Mouse (Mus musculus) testis, adult 2 months (tissue): ENCODE results near the gene L3mbtl2. TPM values are rescaled to one million over a fixed set of nuclear protein-coding genes. Genes with fewer than 3 reads are reported as not detected.

Experiments used
- H3K27ac ChIP-seq: fragments of 200-500 bp; 2 replicates; pipeline ENCODE4 v1.5.1; 2012; ENCODE audit warnings: low read depth, low read length; ENCODE audit not compliant: control insufficient read depth, insufficient read depth
- H3K27me3 ChIP-seq: fragments of 200-500 bp; 2 replicates; pipeline ENCODE4 v1.6.1; 2012; ENCODE audit warnings: mild to moderate bottlenecking, low read length, moderate library complexity; ENCODE audit not compliant: control insufficient read depth, insufficient read depth
- H3K36me3 ChIP-seq: fragments of 200-500 bp; 2 replicates; pipeline ENCODE4 v1.6.1; 2012; ENCODE audit warnings: mild to moderate bottlenecking, low read length; ENCODE audit not compliant: control insufficient read depth, insufficient read depth
- H3K4me1 ChIP-seq: fragments of 200-500 bp; 2 replicates; pipeline ENCODE4 v1.6.1; 2012; ENCODE audit warnings: low read length; ENCODE audit not compliant: control insufficient read depth, insufficient read depth
- H3K4me3 ChIP-seq: fragments of 200-500 bp; 2 replicates; pipeline ENCODE4 v1.5.1; 2012; ENCODE audit warnings: low read depth, mild to moderate bottlenecking, low read length, moderate library complexity, mixed read lengths; ENCODE audit not compliant: control insufficient read depth
- CTCF ChIP-seq: fragments of 200-500 bp; IDR thresholded peaks from 2 replicates; pipeline ENCODE4 v1.5.1; 2012; ENCODE audit warnings: low read depth, mild to moderate bottlenecking, inconsistent platforms, low read length, moderate library complexity; ENCODE audit not compliant: control insufficient read depth, insufficient read depth, insufficient replicate concordance
- POLR2A ChIP-seq: fragments of 200-500 bp; IDR thresholded peaks from 2 replicates; pipeline ENCODE4 v1.6.1; 2012; ENCODE audit warnings: low read depth, mild to moderate bottlenecking, inconsistent platforms, low read length, moderate library complexity; ENCODE audit not compliant: control insufficient read depth
- polyA plus RNA-seq: library from polyadenylated mRNA; depleted of rRNA; stranded (reverse); fragments of >200 nt; gene quantifications from 2 replicates; pipeline ENCODE4 v1.2.3, GENCODE M21; 2012; rRNA removed

L3mbtl2 gene
- polyA plus RNA-seq, 1 experiment = 25.3 TPM

DNA sequence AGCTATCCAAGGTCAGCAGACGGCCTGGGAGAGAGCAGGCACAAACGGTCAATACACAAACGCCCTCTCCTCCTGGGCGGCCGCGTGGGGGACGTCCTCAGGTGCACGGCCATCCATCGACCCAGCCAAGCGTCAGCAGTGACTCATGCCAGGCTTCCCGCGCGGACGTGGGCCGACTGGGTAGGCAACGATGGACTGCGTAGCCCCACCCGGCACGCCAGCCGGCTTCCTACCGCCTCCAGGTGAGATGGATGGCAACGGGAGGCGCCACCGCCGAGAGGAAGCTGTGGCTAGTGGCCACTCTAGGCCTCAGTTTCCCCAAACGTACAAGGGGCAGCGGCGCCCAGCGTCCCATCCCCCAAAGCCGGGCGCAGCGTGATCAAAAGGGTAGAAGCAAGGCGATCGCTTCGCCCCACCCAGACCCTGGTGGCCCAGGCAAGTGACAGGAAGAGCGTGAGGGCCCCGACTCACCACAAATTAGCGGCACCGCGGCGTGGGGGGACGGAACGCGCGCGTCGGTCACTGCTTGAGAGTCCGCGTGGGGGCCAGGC, 65.6 kb downstream of the L3mbtl2 start:
- Histone ChIP-seq H3K36me3 (no peaks in the 10 kb centered on the region; the same call in 1 of the 2 replicates), H3K27me3 (no peaks in the 10 kb centered on the region), H3K4me1 (no peaks in the 10 kb centered on the region), H3K27ac (peak overlapping the region; percentile 94), H3K4me3 (peak overlapping the region; percentile 96)
- no peak for TF ChIP-seq CTCF
- peak; percentile 36; the same call in 1 of the 2 replicates for TF ChIP-seq POLR2A

DNA sequence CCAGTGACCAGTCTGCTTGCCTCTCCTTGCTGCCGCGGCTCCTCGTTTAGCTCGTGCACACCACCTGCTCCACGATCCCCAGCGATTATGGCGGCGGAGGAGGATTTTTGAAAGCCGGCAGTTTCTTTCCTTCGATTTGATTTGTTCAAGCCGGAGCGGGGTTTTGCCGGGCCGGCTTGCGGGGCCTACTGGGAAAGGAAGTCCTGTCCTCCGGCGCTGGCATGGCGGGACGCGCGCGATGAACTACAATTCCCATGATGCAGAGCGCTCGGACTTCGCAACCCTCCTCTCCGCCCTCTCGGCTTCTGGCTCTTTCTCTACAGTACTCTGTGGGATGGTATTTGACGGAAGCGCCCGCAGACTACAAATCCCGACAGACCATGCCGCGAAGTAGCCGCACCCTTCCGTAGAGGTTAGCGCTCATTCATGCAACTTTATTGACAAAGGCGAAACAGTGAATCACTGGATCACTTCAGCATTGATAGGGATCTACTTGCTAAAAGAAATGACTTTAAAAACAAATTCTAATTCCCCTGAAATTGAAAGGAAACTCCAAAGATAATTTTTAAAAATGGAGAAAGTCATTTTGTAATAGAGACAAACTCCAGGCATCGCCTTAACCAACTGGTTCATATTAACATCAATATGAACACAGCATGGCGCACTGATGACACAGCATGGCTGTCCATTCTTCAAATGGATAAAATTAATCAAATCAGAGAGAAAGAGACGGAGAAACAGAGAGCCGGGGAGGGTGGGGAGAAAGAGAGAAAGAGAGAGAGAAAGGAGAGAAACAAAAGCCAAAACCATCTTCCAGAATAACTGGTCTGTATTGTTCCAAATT, 66.3 kb downstream of the L3mbtl2 start:
- TF ChIP-seq POLR2A (peak; percentile 61), CTCF (no peak)
- no peaks in the 10 kb centered on the region for H3K4me1 ChIP-seq
- no peaks in the 10 kb centered on the region; the same call in 1 of the 2 replicates for H3K36me3 ChIP-seq
- peak overlapping the region; percentile 96 for H3K4me3 ChIP-seq
- no peaks in the 10 kb centered on the region for H3K27me3 ChIP-seq
- H3K27ac ChIP-seq = peak overlapping the region; percentile 94

DNA sequence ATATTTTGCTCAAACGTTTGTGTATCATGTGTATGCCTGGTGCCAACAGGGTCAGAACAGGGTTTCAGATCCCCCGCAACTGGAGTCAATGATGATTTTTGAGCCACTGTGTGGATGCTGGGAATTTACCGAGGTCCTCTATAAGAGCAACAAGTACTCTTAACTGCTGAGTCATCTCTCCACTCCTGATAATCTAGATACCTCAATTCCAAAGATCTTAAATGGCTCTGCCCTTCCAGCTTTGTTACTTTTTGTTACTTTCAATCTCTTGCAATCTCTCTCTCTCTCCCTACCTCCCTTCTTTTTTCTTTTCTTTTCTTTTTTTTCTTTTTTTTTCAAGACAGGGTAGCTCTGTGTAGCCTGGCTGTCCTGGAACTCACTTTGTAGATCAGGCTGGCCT, 71.4 kb downstream of the L3mbtl2 start:
- TF ChIP-seq POLR2A (no peak), CTCF (no peak)
- Histone ChIP-seq H3K4me3 (no peak overlapping the region), H3K36me3 (no peaks in the 10 kb centered on the region), H3K4me1 (no peaks in the 10 kb centered on the region), H3K27me3 (no peaks in the 10 kb centered on the region), H3K27ac (no peak overlapping the region)

Other genes starting within 250 kb of the L3mbtl2 start
- gene Rbx1, start 197.6 kb upstream of the L3mbtl2 start, polyA plus RNA-seq = 51.1 and 55.3 TPM in 2 replicates
- gene Ep300, start 78.5 kb upstream of the L3mbtl2 start, polyA plus RNA-seq = 22.0 and 25.7 TPM in 2 replicates
- 3.8 and 4.6 TPM in 2 replicates for gene Chadl, start 33.4 kb downstream of the L3mbtl2 start, polyA plus RNA-seq
- 21.6 and 26.3 TPM in 2 replicates for gene Zc3h7b, start 81.2 kb downstream of the L3mbtl2 start, polyA plus RNA-seq
- gene Rangap1, start 81.6 kb downstream of the L3mbtl2 start, polyA plus RNA-seq = 234 and 245 TPM in 2 replicates
- 36.1 and 38.9 TPM in 2 replicates for gene Tef, start 138.5 kb downstream of the L3mbtl2 start, polyA plus RNA-seq
- gene Tob2, start 194.9 kb downstream of the L3mbtl2 start, polyA plus RNA-seq = 7.3 and 8.0 TPM in 2 replicates
- 22.2 and 23.5 TPM in 2 replicates for gene Phf5a, start 208.0 kb downstream of the L3mbtl2 start, polyA plus RNA-seq
- 112 and 118 TPM in 2 replicates for gene Aco2, start 208.4 kb downstream of the L3mbtl2 start, polyA plus RNA-seq